Mouse (Mus musculus): ENCODE results near the gene Thpo. TPM values are rescaled to one million over a fixed set of nuclear protein-coding genes. Genes with fewer than 3 reads are reported as not detected.

Thpo gene
- polyA plus RNA-seq, 2 experiments = 0.78 to 3.8 TPM

DNA sequence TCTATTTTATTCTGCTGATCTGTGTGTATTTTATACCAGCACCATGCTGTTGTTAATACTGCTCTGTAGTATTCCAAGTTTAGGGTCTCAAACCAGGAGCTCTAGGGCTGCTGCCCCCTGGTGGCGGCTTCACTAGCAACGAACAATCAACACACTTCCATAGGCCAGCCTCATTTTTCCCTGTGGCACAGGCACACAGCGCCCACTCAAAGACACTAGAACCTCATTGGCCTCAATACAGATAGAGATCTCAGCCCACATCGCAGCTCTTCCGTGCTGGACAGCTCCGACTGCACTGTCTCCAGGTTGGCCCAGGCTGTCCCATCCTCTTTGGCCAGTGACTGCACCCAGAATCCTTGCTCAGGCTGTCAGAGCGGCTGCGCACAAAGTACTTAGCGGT lies 30.9 kb upstream of the Thpo start:
- Histone ChIP-seq H3K4me3 (replicated peaks; ENCODE audit: low read length) (no peak overlapping the region), H3K9me3 (ENCODE audit: control insufficient read depth, low read length) (no peaks in the 10 kb centered on the region), H3K27me3 (ENCODE audit: control insufficient read depth, insufficient read depth, low read length) (no peaks in the 10 kb centered on the region), H3K4me1 (ENCODE audit: control insufficient read depth, insufficient read depth, low read length) (no peaks in the 10 kb centered on the region), H3K9ac (ENCODE audit: low read depth, low read length, severe bottlenecking) (no peak overlapping the region), H3K36me3 (ENCODE audit: control insufficient read depth, insufficient read depth, low read length) (no peaks in the 10 kb centered on the region), H3K27ac (replicated peaks; ENCODE audit: low read depth, low read length) (no peak overlapping the region), H3K4me2 (replicated peaks; ENCODE audit: low read depth, low read length, severe bottlenecking) (no peak overlapping the region)
- WGBS = 43% methylated on average over 9 of the region's 9 CpGs
- peak; percentile 30 for DNase-seq (ENCODE audit: low spot score)
- no peak for TF ChIP-seq POLR2A (IDR thresholded peaks at IDR 0.05; ENCODE audit: borderline replicate concordance, extremely low read depth, insufficient read depth, insufficient read length)
- ATAC-seq (ENCODE audit: low FRiP score, low read depth) = no peak

DNA sequence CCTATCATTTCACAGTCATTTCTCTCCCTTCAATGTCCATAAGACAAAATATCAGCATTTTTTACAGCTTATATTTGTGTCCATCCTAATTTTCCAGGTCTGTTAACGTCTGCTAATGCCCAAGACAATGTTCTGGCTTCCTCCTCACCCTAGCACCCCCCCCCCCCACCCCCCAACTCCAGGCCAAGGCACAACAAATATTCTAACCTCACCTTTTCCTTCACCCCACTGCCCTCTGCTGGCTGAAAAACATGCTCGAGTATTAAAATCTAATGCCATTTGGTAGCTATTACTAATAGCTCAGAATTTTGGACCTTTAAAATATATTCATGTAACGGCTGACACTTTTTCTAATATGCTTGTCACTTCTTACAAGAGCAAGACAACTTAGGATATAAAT lies 27.4 kb upstream of the Thpo start:
- no peak overlapping the region for H3K9ac ChIP-seq (ENCODE audit: low read depth, low read length, severe bottlenecking)
- WGBS = 7% methylated on average over 3 of the region's 3 CpGs
- no peak overlapping the region for H3K4me3 ChIP-seq (replicated peaks; ENCODE audit: low read length)
- peak; percentile 24 for DNase-seq (ENCODE audit: low spot score)
- no peaks in the 10 kb centered on the region for H3K9me3 ChIP-seq (ENCODE audit: control insufficient read depth, low read length)
- no peaks in the 10 kb centered on the region for H3K27me3 ChIP-seq (ENCODE audit: control insufficient read depth, insufficient read depth, low read length)
- no peak for ATAC-seq (ENCODE audit: low FRiP score, low read depth)
- H3K4me1 ChIP-seq (ENCODE audit: control insufficient read depth, insufficient read depth, low read length) = no peaks in the 10 kb centered on the region
- no peak overlapping the region for H3K4me2 ChIP-seq (replicated peaks; ENCODE audit: low read depth, low read length, severe bottlenecking)
- TF ChIP-seq POLR2A (IDR thresholded peaks at IDR 0.05; ENCODE audit: borderline replicate concordance, extremely low read depth, insufficient read depth, insufficient read length) = no peak
- no peaks in the 10 kb centered on the region for H3K36me3 ChIP-seq (ENCODE audit: control insufficient read depth, insufficient read depth, low read length)
- H3K27ac ChIP-seq (replicated peaks; ENCODE audit: low read depth, low read length) = no peak overlapping the region

DNA sequence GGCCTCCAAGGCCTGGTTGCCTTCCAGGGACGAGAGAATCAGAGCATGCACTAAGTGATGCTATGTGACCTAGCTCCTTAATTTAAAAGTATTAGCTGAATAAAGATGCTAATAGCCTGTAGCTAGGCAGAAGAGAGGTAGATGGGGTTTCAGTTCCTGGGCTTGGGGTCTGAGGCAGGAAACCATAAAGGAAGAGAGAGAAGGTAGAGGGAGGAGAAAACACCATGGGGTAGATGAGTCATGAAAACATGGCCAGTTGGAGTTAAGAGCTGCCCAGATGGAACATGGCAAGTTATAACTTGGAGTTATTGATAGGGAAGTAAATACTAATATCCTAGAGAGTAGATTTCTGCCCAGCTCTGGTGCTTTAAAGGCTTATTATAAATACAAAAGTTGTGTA lies 23.1 kb upstream of the Thpo start:
- ATAC-seq (ENCODE audit: low FRiP score, low read depth) = no peak

DNA sequence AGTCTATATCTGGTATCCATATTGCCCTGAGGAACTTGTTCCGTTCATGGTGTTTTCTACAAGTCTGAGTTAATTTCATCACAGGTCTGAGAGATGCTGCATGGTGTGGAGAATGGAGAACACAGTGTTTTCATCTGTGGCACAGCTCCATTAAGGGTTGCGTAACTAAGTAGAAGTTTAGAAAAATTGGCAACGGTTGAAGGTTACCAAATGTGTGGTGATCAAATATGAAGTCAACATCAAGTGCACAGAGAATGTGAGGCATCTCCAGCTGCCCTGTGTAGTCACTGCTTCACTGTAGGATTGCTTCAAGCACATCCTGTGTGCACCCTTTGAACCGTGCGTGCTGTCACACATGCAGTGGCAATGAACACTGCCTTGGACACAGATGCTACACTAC lies 21.7 kb upstream of the Thpo start:
- H3K9ac ChIP-seq (ENCODE audit: low read depth, low read length, severe bottlenecking) = no peak overlapping the region
- H3K27me3 ChIP-seq (ENCODE audit: control insufficient read depth, insufficient read depth, low read length) = no peaks in the 10 kb centered on the region
- no peaks in the 10 kb centered on the region for H3K4me1 ChIP-seq (ENCODE audit: control insufficient read depth, insufficient read depth, low read length)
- 89% methylated on average over 5 of the region's 5 CpGs for WGBS
- no peaks in the 10 kb centered on the region for H3K36me3 ChIP-seq (ENCODE audit: control insufficient read depth, insufficient read depth, low read length)
- H3K9me3 ChIP-seq (ENCODE audit: control insufficient read depth, low read length) = no peaks in the 10 kb centered on the region
- no peak for ATAC-seq (ENCODE audit: low FRiP score, low read depth)
- H3K4me2 ChIP-seq (replicated peaks; ENCODE audit: low read depth, low read length, severe bottlenecking) = no peak overlapping the region
- H3K27ac ChIP-seq (replicated peaks; ENCODE audit: low read depth, low read length) = no peak overlapping the region
- no peak overlapping the region for H3K4me3 ChIP-seq (replicated peaks; ENCODE audit: low read length)
- TF ChIP-seq POLR2A (IDR thresholded peaks at IDR 0.05; ENCODE audit: borderline replicate concordance, extremely low read depth, insufficient read depth, insufficient read length) = no peak
- DNase-seq (ENCODE audit: low spot score) = no peak

More for the DNA sequence above, 23.1 kb upstream of the Thpo start:
- DNase-seq (ENCODE audit: low spot score) = no peak
- Histone ChIP-seq H3K4me2 (replicated peaks; ENCODE audit: low read depth, low read length, severe bottlenecking) (no peak overlapping the region), H3K4me3 (replicated peaks; ENCODE audit: low read length) (no peak overlapping the region), H3K27me3 (ENCODE audit: control insufficient read depth, insufficient read depth, low read length) (no peaks in the 10 kb centered on the region), H3K36me3 (ENCODE audit: control insufficient read depth, insufficient read depth, low read length) (no peaks in the 10 kb centered on the region), H3K27ac (replicated peaks; ENCODE audit: low read depth, low read length) (no peak overlapping the region), H3K9me3 (ENCODE audit: control insufficient read depth, low read length) (no peaks in the 10 kb centered on the region), H3K4me1 (ENCODE audit: control insufficient read depth, insufficient read depth, low read length) (no peaks in the 10 kb centered on the region), H3K9ac (ENCODE audit: low read depth, low read length, severe bottlenecking) (no peak overlapping the region)
- no peak for TF ChIP-seq POLR2A (IDR thresholded peaks at IDR 0.05; ENCODE audit: borderline replicate concordance, extremely low read depth, insufficient read depth, insufficient read length)
- 66% methylated on average over 1 of the region's 1 CpGs for WGBS

DNA sequence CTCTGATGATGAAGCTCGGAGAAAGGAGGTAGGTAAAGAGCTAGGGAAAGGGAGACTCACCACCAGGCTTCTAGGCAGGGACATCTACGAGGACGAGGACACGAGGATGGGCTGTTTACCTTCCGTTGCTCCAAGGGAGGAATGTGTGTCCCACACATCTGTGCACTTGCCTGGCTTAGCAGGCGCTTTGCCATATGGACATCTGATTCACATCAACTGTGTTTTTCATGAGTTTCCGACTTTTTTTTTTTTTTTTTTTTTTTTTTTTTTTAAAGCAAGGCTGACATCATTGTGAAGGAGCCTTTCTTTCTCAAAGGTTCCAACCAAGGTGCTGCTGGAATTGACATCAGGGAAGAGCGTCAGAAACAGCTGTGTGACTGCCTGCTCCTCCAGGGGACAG lies 16.2 kb upstream of the Thpo start:
- no peak overlapping the region for H3K9ac ChIP-seq (ENCODE audit: low read depth, low read length, severe bottlenecking)
- H3K36me3 ChIP-seq (ENCODE audit: control insufficient read depth, insufficient read depth, low read length) = no peaks in the 10 kb centered on the region
- no peak overlapping the region for H3K4me3 ChIP-seq (replicated peaks; ENCODE audit: low read length)
- 26% methylated on average over 8 of the region's 8 CpGs for WGBS
- no peak overlapping the region for H3K27ac ChIP-seq (replicated peaks; ENCODE audit: low read depth, low read length)
- ATAC-seq (ENCODE audit: low FRiP score, low read depth) (peak; percentile 55; the same call in 1 of the 2 replicates), DNase-seq (ENCODE audit: low spot score) (peak; percentile 52)
- no peaks in the 10 kb centered on the region for H3K27me3 ChIP-seq (ENCODE audit: control insufficient read depth, insufficient read depth, low read length)
- H3K9me3 ChIP-seq (ENCODE audit: control insufficient read depth, low read length) = no peaks in the 10 kb centered on the region
- H3K4me1 ChIP-seq (ENCODE audit: control insufficient read depth, insufficient read depth, low read length) = peaks cover 3% of the 10 kb centered on the region; the same call in 1 of the 2 replicates
- TF ChIP-seq POLR2A (IDR thresholded peaks at IDR 0.05; ENCODE audit: borderline replicate concordance, extremely low read depth, insufficient read depth, insufficient read length) = no peak
- no peak overlapping the region for H3K4me2 ChIP-seq (replicated peaks; ENCODE audit: low read depth, low read length, severe bottlenecking)

DNA sequence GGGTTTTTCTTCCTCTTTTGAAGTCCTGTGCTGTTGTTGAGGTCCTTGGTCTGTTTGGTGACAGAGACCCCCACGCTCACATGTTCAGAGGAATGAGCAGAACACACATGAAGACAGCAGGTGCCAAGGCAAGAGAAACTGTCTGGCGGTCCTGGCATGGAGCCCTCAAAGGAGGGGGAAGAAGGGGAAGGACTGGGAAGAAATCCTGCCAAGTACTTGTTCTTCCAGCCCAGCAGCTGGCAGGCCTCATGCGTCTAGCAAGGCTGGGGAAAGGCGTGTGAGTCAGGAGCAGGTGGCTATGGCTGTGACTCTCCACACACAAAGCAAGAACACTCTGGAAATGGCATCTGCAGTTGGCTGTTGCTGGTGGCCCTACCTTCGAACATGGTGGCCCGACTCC lies 12.3 kb upstream of the Thpo start:
- H3K27me3 ChIP-seq (ENCODE audit: control insufficient read depth, insufficient read depth, low read length) = no peaks in the 10 kb centered on the region
- no peak for TF ChIP-seq POLR2A (IDR thresholded peaks at IDR 0.05; ENCODE audit: borderline replicate concordance, extremely low read depth, insufficient read depth, insufficient read length)
- no peak overlapping the region for H3K4me2 ChIP-seq (replicated peaks; ENCODE audit: low read depth, low read length, severe bottlenecking)
- H3K9me3 ChIP-seq (ENCODE audit: control insufficient read depth, low read length) = no peaks in the 10 kb centered on the region
- peaks cover 3% of the 10 kb centered on the region; the same call in 1 of the 2 replicates for H3K4me1 ChIP-seq (ENCODE audit: control insufficient read depth, insufficient read depth, low read length)
- DNase-seq (ENCODE audit: low spot score) = peak; percentile 68
- H3K27ac ChIP-seq (replicated peaks; ENCODE audit: low read depth, low read length) = no peak overlapping the region
- WGBS = 70% methylated on average over 6 of the region's 6 CpGs
- H3K36me3 ChIP-seq (ENCODE audit: control insufficient read depth, insufficient read depth, low read length) = no peaks in the 10 kb centered on the region
- H3K9ac ChIP-seq (ENCODE audit: low read depth, low read length, severe bottlenecking) = no peak overlapping the region
- peak; percentile 56 for ATAC-seq (ENCODE audit: low FRiP score, low read depth)
- H3K4me3 ChIP-seq (replicated peaks; ENCODE audit: low read length) = no peak overlapping the region

All from limb, embryonic 14.5 days (tissue).